Mouse (Mus musculus): Measurements from ENCODE around the gene Prdm2.

DNA sequence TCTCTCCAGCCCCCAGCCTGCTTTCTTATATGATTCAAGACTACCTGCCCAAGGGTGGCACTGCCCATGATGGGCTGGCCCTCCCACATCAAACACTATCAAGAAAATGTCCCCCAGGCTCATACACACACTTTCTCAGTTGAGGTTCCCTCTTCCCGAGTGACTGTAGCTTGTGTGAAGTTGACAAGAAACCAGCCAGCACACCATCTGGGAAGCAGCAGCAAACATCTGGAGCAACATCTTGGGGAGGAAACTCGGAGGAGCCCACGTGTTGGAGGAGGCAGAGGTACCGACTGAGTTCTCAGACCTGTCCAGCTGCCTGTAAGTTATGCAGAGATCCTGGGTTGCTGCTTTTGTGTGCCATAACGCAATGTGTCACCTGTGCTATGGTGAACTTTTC is 108.1 kb downstream of the Prdm2 start:
- TF ChIP-seq CTCF (IDR thresholded peaks at IDR 0.05; ENCODE audit: extremely low read depth, insufficient read depth, insufficient read length, insufficient replicate concordance) (no peak), POLR2A (IDR thresholded peaks at IDR 0.05; ENCODE audit: low read depth, low read length) (no peak)

Measured in spleen, adult 2 months (tissue).